Mouse (Mus musculus) common myeloid progenitor, adult 5-6 weeks (primary cell): ENCODE data around the gene Lamp1. TPM values are rescaled to one million over a fixed set of nuclear protein-coding genes. Genes with fewer than 3 reads are reported as not detected.

Experiments used
- total RNA-seq: library from RNA; stranded (forward); fragments of 200-1000, 187-1606 nt; gene quantifications from 2 replicates; pipeline ENCODE4 v1.2.3, GENCODE M21; 2017

Gene Lamp1
- total RNA-seq, 1 experiment from 2014 or later, result 164 TPM

Other genes with a start within 250 kb of the Lamp1 start
- gene F7, start 133.1 kb upstream of the Lamp1 start, total RNA-seq, result not detected in 2 replicates
- gene F10, start 121.9 kb upstream of the Lamp1 start, total RNA-seq, result 3.1 and 5.8 TPM in 2 replicates
- gene Proz, start 98.2 kb upstream of the Lamp1 start, total RNA-seq, result 0.23 TPM in 1 of 2 replicates, not detected in the other
- gene Pcid2, start 53.7 kb upstream of the Lamp1 start, total RNA-seq, result 22.3 and 27.2 TPM in 2 replicates
- gene Cul4a, start 53.5 kb upstream of the Lamp1 start, total RNA-seq, result 118 TPM in 2 replicates
- gene Grtp1, start 41.5 kb downstream of the Lamp1 start, total RNA-seq, result 0.27 TPM in 1 of 2 replicates, not detected in the other
- not detected in 2 replicates for gene Adprhl1, start 95.0 kb downstream of the Lamp1 start, total RNA-seq
- gene Dcun1d2, start 129.0 kb downstream of the Lamp1 start, total RNA-seq, result 20.0 and 21.4 TPM in 2 replicates
- gene Tmco3, start 129.0 kb downstream of the Lamp1 start, total RNA-seq, result 5.0 and 8.8 TPM in 2 replicates
- 153 and 186 TPM in 2 replicates for gene Tfdp1, start 179.6 kb downstream of the Lamp1 start, total RNA-seq
- not detected in 2 replicates for gene Atp4b, start 237.7 kb downstream of the Lamp1 start, total RNA-seq
- not detected in 2 replicates for gene Grk1, start 245.9 kb downstream of the Lamp1 start, total RNA-seq